Mouse (Mus musculus) ES-Bruce4 (cell line): Measurements from ENCODE around the gene Ankrd9. TPM values are rescaled to one million over a fixed set of nuclear protein-coding genes. Genes with fewer than 3 reads are reported as not detected.

ENCODE experiments used
- H3K27ac ChIP-seq: 2 replicates; pipeline ENCODE4 v1.5.1; 2012; ENCODE audit warnings: low read length, inconsistent platforms; ENCODE audit not compliant: insufficient read depth
- H3K27me3 ChIP-seq: 2 replicates; pipeline ENCODE4 v1.6.1; 2012; ENCODE audit warnings: mild to moderate bottlenecking, low read length, inconsistent platforms; ENCODE audit not compliant: control insufficient read depth, poor library complexity, insufficient read depth, severe bottlenecking
- H3K36me3 ChIP-seq: 2 replicates; pipeline ENCODE4 v1.6.1; 2012; ENCODE audit warnings: inconsistent platforms, mild to moderate bottlenecking, low read length, moderate library complexity; ENCODE audit not compliant: control insufficient read depth, poor library complexity, insufficient read depth, severe bottlenecking
- H3K4me1 ChIP-seq: one replicate; pipeline ENCODE4 v1.8.1; 2011; ENCODE audit warnings: low read length; ENCODE audit not compliant: control insufficient read depth, insufficient read depth
- H3K4me3 ChIP-seq: 2 replicates; pipeline ENCODE4 v1.5.1; 2011; ENCODE audit warnings: low read depth, mild to moderate bottlenecking, low read length
- H3K9ac ChIP-seq: 2 replicates; pipeline ENCODE4 v1.6.1; 2012; ENCODE audit warnings: low read depth, mild to moderate bottlenecking, inconsistent platforms; ENCODE audit not compliant: poor library complexity, severe bottlenecking
- H3K9me3 ChIP-seq: replicated peaks from 2 replicates; pipeline ENCODE4 v1.6.1; 2012; ENCODE audit warnings: mild to moderate bottlenecking, low read length, inconsistent platforms; ENCODE audit not compliant: control insufficient read depth, poor library complexity, insufficient read depth, severe bottlenecking
- CTCF ChIP-seq: IDR thresholded peaks from one replicate; pipeline ENCODE4 v1.8.1; 2011; ENCODE audit warnings: low read depth, low read length
- EP300 ChIP-seq: IDR thresholded peaks from 2 replicates; pipeline ENCODE4 v1.6.1; 2011; ENCODE audit warnings: low read depth, low read length; ENCODE audit not compliant: insufficient read depth
- POLR2A ChIP-seq: IDR thresholded peaks from one replicate; pipeline ENCODE4 v1.8.1; 2011; ENCODE audit warnings: low read length; ENCODE audit not compliant: insufficient read depth
- polyA plus RNA-seq: library from polyadenylated mRNA; stranded (reverse); fragments of >200 nt; gene quantifications from 2 replicates; pipeline ENCODE4 v1.2.4, GENCODE M21; 2011; ENCODE audit warnings: low read depth; ENCODE audit not compliant: missing spikeins, insufficient read depth, insufficient read length

The Ankrd9 gene
- polyA plus RNA-seq, 1 experiment = 4.9 TPM

GRCm38 (mm10) chr12:111004142-111004541 is 25.3 kb upstream of the Ankrd9 start:
- no peak overlapping the region for H3K9ac ChIP-seq
- H3K27me3 ChIP-seq = no peaks in the 10 kb centered on the region
- peaks cover 8% of the 10 kb centered on the region for H3K4me1 ChIP-seq
- no peak overlapping the region for H3K4me3 ChIP-seq
- H3K27ac ChIP-seq = no peak overlapping the region
- no peak for TF ChIP-seq POLR2A
- no peak for TF ChIP-seq EP300
- TF ChIP-seq CTCF = no peak
- H3K36me3 ChIP-seq = no peaks in the 10 kb centered on the region
- no peaks in the 10 kb centered on the region for H3K9me3 ChIP-seq

GRCm38 (mm10) chr12:111000956-111001355 is 22.1 kb upstream of the Ankrd9 start:
- Histone ChIP-seq H3K4me3 (no peak overlapping the region), H3K36me3 (no peaks in the 10 kb centered on the region), H3K27me3 (no peaks in the 10 kb centered on the region), H3K27ac (no peak overlapping the region), H3K9ac (no peak overlapping the region), H3K4me1 (no peaks in the 10 kb centered on the region), H3K9me3 (no peaks in the 10 kb centered on the region)
- TF ChIP-seq CTCF (no peak), POLR2A (no peak), EP300 (no peak)

GRCm38 (mm10) chr12:110999820-111000219 is 21.0 kb upstream of the Ankrd9 start:
- Histone ChIP-seq H3K36me3 (no peaks in the 10 kb centered on the region), H3K4me1 (no peaks in the 10 kb centered on the region), H3K9me3 (no peaks in the 10 kb centered on the region), H3K4me3 (no peak overlapping the region), H3K27me3 (no peaks in the 10 kb centered on the region), H3K9ac (no peak overlapping the region), H3K27ac (no peak overlapping the region)
- TF ChIP-seq POLR2A (no peak), CTCF (no peak), EP300 (no peak)

GRCm38 (mm10) chr12:110998092-110998491 is 19.3 kb upstream of the Ankrd9 start:
- no peaks in the 10 kb centered on the region for H3K27me3 ChIP-seq

GRCm38 (mm10) chr12:110994666-110995065 is 15.8 kb upstream of the Ankrd9 start:
- no peak for TF ChIP-seq POLR2A
- TF ChIP-seq CTCF = no peak
- no peak for TF ChIP-seq EP300
- Histone ChIP-seq H3K9me3 (no peaks in the 10 kb centered on the region), H3K9ac (no peak overlapping the region), H3K27me3 (no peaks in the 10 kb centered on the region), H3K4me1 (peaks cover 2% of the 10 kb centered on the region), H3K4me3 (no peak overlapping the region), H3K36me3 (no peaks in the 10 kb centered on the region), H3K27ac (no peak overlapping the region)

More at GRCm38 (mm10) chr12:110998092-110998491, 19.3 kb upstream of the Ankrd9 start:
- no peak overlapping the region for H3K4me3 ChIP-seq
- H3K27ac ChIP-seq = no peak overlapping the region
- TF ChIP-seq EP300 = no peak
- no peak for TF ChIP-seq CTCF
- no peak for TF ChIP-seq POLR2A
- no peaks in the 10 kb centered on the region for H3K36me3 ChIP-seq
- no peaks in the 10 kb centered on the region for H3K9me3 ChIP-seq
- no peak overlapping the region for H3K9ac ChIP-seq
- no peaks in the 10 kb centered on the region for H3K4me1 ChIP-seq

GRCm38 (mm10) chr12:110993226-110993625 is 14.4 kb upstream of the Ankrd9 start:
- Histone ChIP-seq H3K27me3 (no peaks in the 10 kb centered on the region), H3K4me1 (peaks cover 2% of the 10 kb centered on the region), H3K36me3 (no peaks in the 10 kb centered on the region), H3K9me3 (no peaks in the 10 kb centered on the region), H3K27ac (no peak overlapping the region), H3K4me3 (no peak overlapping the region), H3K9ac (no peak overlapping the region)
- TF ChIP-seq CTCF (no peak), EP300 (no peak), POLR2A (no peak)
